Mouse (Mus musculus): ENCODE data around the gene Tex52. TPM values are rescaled to one million over a fixed set of nuclear protein-coding genes. Genes with fewer than 3 reads are reported as not detected.
A peak's percentile ranks its signal among the peaks of the same experiment; 100 is the strongest.

Tex52 gene
- polyA plus RNA-seq (2015; fragmentation: Nextera tagmentation; extraction: Ambion mirVana), result 0.34 and 0.49 TPM in 2 replicates

DNA sequence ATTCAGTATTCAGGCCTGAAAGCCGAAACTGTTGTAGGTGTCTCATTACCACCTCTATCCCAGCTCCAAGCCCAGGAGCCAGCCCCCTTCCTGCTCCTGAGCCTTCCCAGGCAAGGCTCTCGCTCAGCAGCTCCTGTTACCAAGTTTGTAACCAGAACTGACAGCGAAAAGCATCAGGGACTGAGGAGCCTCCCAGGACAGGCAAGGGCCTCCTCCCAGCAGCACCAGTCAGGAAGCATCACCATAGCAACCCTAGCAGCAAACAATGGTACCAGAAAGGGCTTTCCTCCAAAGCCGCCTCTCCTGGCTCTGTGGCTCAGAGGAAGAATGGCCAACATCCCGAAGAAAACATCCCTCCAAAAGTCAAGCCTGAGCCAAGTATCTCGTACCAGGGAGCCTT is at the start of gene Tex52, which contains the start of gene Gm44596:
Gene Tex52 (plus strand): TSS at position 265 of the 400 bp plus-strand sequence.
Gene Gm44596 (plus strand): TSS at position 312 of the 400 bp plus-strand sequence.
- H3K27me3 ChIP-seq, result no peaks in the 10 kb centered on the region
- no peak within 1 kb of the TSS for H3K4me2 ChIP-seq (replicated peaks)
- H3K9ac ChIP-seq, result no peak within 1 kb of the TSS
- no peak within 1 kb of the TSS for H3K4me3 ChIP-seq
- H3K27ac ChIP-seq, result no peak within 1 kb of the TSS
- H3K36me3 ChIP-seq, result peaks cover 62% of the 10 kb centered on the region
- no peaks in the 10 kb centered on the region for H3K9me3 ChIP-seq
- no peaks in the 10 kb centered on the region for H3K4me1 ChIP-seq
- peak; percentile 42; the same call in 1 of the 2 replicates for ATAC-seq (ENCODE audit: low FRiP score, low read depth)
- WGBS, result 55% methylated on average over 6 of the region's 6 CpGs

DNA sequence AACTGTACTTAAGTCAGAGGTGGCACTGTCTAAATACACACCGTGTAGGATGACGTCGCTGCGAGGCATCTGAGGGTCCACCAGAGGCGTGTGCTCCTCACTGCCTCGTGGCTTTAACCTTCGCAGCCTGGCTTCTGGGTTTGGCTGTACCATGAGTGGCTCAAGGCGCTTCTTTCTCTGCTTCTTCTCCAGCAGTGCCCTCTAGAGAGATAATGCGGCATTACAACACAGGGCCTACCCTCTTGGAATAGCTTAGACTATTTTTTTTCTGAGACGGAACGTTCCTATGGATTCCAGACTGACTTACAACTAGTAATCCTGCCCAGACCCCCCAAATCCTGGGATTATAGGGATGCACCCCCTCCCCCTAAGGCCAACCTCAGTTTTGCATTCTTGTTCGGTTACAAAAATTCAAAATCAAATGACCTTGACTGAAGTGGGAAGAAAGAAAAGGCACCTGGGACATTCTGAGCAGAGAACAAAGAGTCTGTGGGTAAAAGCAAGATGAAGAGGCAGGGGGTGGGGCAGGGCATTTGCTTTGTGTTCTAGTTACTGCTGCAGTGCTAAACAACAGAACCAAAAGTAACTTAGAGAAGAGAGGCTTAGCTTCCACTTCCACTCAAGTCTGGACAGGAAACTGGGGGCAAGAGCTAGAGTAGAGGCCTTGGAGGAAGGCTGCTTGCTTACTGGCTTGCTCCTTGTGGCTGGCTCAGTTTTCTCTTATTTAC is 40.7 kb upstream of the Tex52 start:
- no peak overlapping the region for H3K9ac ChIP-seq
- H3K27me3 ChIP-seq, result no peaks in the 10 kb centered on the region
- H3K27ac ChIP-seq, result 0 out of 2 replicates have a peak overlapping the region, but pooled peaks have one; percentile 10
- H3K36me3 ChIP-seq, result peaks cover 59% of the 10 kb centered on the region
- 33% methylated on average over 12 of the region's 12 CpGs for WGBS
- H3K4me1 ChIP-seq, result peaks cover 12% of the 10 kb centered on the region; the same call in 1 of the 2 replicates
- peak; percentile 37; the same call in 1 of the 2 replicates for ATAC-seq (ENCODE audit: low FRiP score, low read depth)
- peaks cover 11% of the 10 kb centered on the region for H3K9me3 ChIP-seq
- H3K4me2 ChIP-seq (replicated peaks), result no peak overlapping the region
- H3K4me3 ChIP-seq, result no peak overlapping the region

DNA sequence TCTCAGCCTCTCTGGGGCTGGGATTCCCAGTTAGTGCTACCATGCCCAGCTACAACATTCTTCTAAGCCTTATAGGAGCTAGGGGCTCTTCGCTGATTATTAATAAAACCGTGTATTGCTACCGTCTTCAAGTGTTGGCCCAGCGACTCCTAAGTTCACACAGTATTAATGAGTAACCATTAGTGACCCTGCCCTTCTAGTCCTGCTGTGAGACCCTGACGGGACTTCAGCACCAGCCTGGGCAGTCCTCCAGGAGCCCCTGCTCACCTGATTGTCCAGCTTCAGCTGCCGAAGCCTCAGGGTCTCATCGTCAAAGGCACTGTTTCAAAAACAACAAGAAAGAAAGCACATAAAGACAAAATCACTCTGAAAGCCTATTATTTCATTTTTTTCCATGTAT is 37.8 kb upstream of the Tex52 start:
- 80% methylated on average over 7 of the region's 7 CpGs for WGBS
- Histone ChIP-seq H3K4me3 (no peak overlapping the region), H3K9me3 (no peaks in the 10 kb centered on the region), H3K27ac (no peak overlapping the region), H3K36me3 (peaks cover 41% of the 10 kb centered on the region), H3K9ac (no peak overlapping the region), H3K4me1 (peaks cover 14% of the 10 kb centered on the region; the same call in 1 of the 2 replicates), H3K4me2 (replicated peaks) (no peak overlapping the region), H3K27me3 (no peaks in the 10 kb centered on the region)
- no peak for ATAC-seq (ENCODE audit: low FRiP score, low read depth)

GRCm38 (mm10) chr6:128338876-128339275 is 36.4 kb upstream of the Tex52 start:
- Histone ChIP-seq H3K9ac (0 out of 2 replicates have a peak overlapping the region, but pooled peaks have one; percentile 39), H3K27me3 (no peaks in the 10 kb centered on the region), H3K4me1 (peaks cover 14% of the 10 kb centered on the region; the same call in 1 of the 2 replicates), H3K27ac (no peak overlapping the region), H3K36me3 (peaks cover 39% of the 10 kb centered on the region), H3K4me3 (no peak overlapping the region), H3K4me2 (replicated peaks) (no peak overlapping the region), H3K9me3 (no peaks in the 10 kb centered on the region)
- peak; percentile 68; the same call in 1 of the 2 replicates for ATAC-seq (ENCODE audit: low FRiP score, low read depth)
- WGBS, result 43% methylated on average over 5 of the region's 5 CpGs

DNA sequence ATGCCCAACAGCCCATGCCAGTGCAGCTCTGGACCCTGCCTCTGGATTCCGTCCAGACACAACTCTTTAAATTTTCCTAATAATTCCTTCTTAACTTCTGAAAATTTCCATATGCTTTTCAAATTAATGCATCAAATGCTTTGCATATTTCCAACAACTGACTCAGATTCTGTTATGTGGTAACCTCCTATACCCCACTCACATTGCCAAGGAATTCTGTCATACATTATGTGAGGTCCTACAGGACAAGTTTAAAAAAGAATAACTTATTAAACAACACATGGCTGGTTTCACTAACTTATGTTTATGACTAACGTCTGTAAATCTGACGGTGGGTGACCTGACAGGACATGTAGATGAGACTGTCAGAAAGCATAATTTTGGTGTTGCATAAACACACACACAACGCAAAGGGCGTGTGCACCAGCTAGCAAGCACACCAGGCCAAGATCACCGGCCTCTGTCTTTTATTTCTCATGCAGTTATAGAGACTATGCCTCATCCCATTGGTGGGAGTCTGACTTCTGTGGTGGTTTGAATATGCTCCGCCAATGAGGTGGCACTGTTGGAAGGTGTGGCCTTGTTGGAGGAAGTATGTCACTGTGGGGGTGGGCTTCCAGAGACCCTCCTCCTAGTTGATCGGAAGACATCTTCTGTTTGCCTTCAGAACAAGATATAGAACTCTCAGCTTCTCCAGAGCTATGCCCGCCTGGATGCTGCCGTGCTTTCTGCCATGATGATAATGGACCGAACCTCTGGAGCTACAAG is 33.1 kb upstream of the Tex52 start:
- H3K36me3 ChIP-seq, result peaks cover 26% of the 10 kb centered on the region
- no peaks in the 10 kb centered on the region for H3K9me3 ChIP-seq
- no peak overlapping the region for H3K4me2 ChIP-seq (replicated peaks)
- 86% methylated on average over 11 of the region's 11 CpGs for WGBS
- no peak overlapping the region for H3K4me3 ChIP-seq
- no peaks in the 10 kb centered on the region for H3K27me3 ChIP-seq
- H3K9ac ChIP-seq, result no peak overlapping the region
- ATAC-seq (ENCODE audit: low FRiP score, low read depth), result no peak
- no peak overlapping the region for H3K27ac ChIP-seq
- peaks cover 14% of the 10 kb centered on the region; the same call in 1 of the 2 replicates for H3K4me1 ChIP-seq

GRCm38 (mm10) chr6:128345623-128346022 is 29.6 kb upstream of the Tex52 start:
- no peak overlapping the region for H3K27ac ChIP-seq
- H3K9ac ChIP-seq, result no peak overlapping the region
- no peak overlapping the region for H3K4me3 ChIP-seq
- no peaks in the 10 kb centered on the region for H3K27me3 ChIP-seq
- peaks cover 5% of the 10 kb centered on the region; the same call in 1 of the 2 replicates for H3K4me1 ChIP-seq
- peaks cover 30% of the 10 kb centered on the region for H3K36me3 ChIP-seq
- no peak for ATAC-seq (ENCODE audit: low FRiP score, low read depth)
- no peaks in the 10 kb centered on the region for H3K9me3 ChIP-seq
- no peak overlapping the region for H3K4me2 ChIP-seq (replicated peaks)
- WGBS, result 91% methylated on average over 10 of the region's 10 CpGs

- Histone ChIP-seq H3K27ac (no peak overlapping the region), H3K4me2 (replicated peaks) (no peak overlapping the region), H3K4me3 (no peak overlapping the region), H3K4me1 (peaks cover 5% of the 10 kb centered on the region; the same call in 1 of the 2 replicates), H3K27me3 (no peaks in the 10 kb centered on the region), H3K9me3 (no peaks in the 10 kb centered on the region), H3K36me3 (peaks cover 35% of the 10 kb centered on the region), H3K9ac (no peak overlapping the region)
- WGBS, result 75% methylated on average over 6 of the region's 6 CpGs
- ATAC-seq (ENCODE audit: low FRiP score, low read depth), result no peak
These were observed 28.5 kb upstream of the Tex52 start for GRCm38 (mm10) chr6:128346782-128347181.

DNA sequence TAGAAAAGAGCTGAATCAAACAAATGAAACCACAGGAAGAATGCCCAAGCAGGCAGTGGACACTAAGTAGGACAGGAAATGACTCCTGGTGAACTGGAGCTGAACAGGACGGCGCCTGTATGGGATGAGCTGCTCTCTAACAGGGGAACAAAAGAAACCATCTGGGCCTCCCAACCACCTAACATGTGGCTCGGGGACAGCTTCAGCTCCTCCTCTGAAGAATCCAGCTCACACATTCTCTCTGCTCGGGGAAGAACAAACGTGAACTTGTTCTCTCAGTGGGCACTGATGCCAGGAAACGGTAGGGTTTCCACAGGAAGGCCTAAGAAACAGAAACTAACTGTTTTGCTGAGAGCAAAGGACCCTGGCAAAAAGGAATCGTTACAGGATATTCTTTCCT is 25.5 kb upstream of the Tex52 start:
- H3K4me2 ChIP-seq (replicated peaks), result no peak overlapping the region
- H3K27ac ChIP-seq, result no peak overlapping the region
- no peak for ATAC-seq (ENCODE audit: low FRiP score, low read depth)
- 62% methylated on average over 7 of the region's 7 CpGs for WGBS
- H3K36me3 ChIP-seq, result peaks cover 21% of the 10 kb centered on the region
- H3K4me1 ChIP-seq, result peaks cover 16% of the 10 kb centered on the region
- H3K4me3 ChIP-seq, result no peak overlapping the region
- no peaks in the 10 kb centered on the region for H3K27me3 ChIP-seq
- H3K9me3 ChIP-seq, result no peaks in the 10 kb centered on the region
- no peak overlapping the region for H3K9ac ChIP-seq

GRCm38 (mm10) chr6:128354140-128354539 is 21.1 kb upstream of the Tex52 start:
- H3K4me3 ChIP-seq, result peak overlapping the region; percentile 82

GRCm38 (mm10) chr6:128355201-128355681 is 20.0 kb upstream of the Tex52 start:
- Histone ChIP-seq H3K27me3 (no peaks in the 10 kb centered on the region), H3K36me3 (peaks cover 38% of the 10 kb centered on the region)

More at GRCm38 (mm10) chr6:128354140-128354539, 21.1 kb upstream of the Tex52 start:
- H3K36me3 ChIP-seq, result peaks cover 42% of the 10 kb centered on the region
- peaks cover 14% of the 10 kb centered on the region for H3K4me1 ChIP-seq
- no peak overlapping the region for H3K27ac ChIP-seq
- H3K9me3 ChIP-seq, result no peaks in the 10 kb centered on the region
- H3K27me3 ChIP-seq, result no peaks in the 10 kb centered on the region
- peak overlapping the region; percentile 80 for H3K4me2 ChIP-seq (replicated peaks)
- no peak for ATAC-seq (ENCODE audit: low FRiP score, low read depth)
- no peak overlapping the region for H3K9ac ChIP-seq
- WGBS, result 67% methylated on average over 3 of the region's 3 CpGs

DNA sequence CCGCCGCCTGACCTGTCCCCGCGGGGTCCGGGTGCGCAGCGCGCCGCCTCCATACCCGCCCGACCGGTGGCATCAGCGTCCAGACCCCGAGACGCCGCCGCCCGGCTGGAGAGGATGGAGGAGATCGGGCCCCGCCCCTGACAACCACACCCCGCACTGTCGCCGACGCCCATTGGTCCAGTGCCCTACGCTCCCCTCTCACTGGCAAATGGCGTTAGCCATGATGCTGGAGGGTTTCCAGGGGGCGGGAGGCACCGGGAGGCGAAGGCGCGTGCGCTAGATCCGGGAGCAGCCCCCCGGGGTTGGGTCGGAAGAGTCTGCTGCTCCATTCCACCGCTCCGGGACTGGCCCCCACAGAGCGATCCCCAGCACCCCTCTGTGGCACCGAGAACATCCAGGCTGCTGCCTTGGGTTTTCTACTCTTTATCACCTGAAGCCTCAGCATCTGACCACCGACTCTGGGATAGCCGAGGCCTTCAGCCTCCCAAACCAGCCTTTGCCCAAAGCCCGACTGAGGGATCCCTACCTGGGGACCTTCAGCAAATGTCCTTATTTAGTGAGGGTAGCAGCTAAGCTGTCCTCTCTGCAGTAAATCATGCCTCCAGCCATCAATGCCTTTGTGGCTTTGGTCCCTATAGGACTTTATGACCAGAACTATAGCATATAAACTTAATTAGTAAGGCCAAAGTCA is 19.4 kb upstream of the Tex52 start, which contains the start of gene Tulp3:
Gene Tulp3 (minus strand): TSS at position 126 of the 691 bp plus-strand sequence.
- Histone ChIP-seq H3K4me2 (replicated peaks) (peak within 1 kb of the TSS; percentile 80), H3K4me3 (peak within 1 kb of the TSS; percentile 82), H3K27me3 (no peaks in the 10 kb centered on the region), H3K4me1 (peaks cover 24% of the 10 kb centered on the region), H3K9me3 (no peaks in the 10 kb centered on the region), H3K9ac (peak within 1 kb of the TSS; percentile 75), H3K27ac (peak within 1 kb of the TSS; percentile 71), H3K36me3 (peaks cover 32% of the 10 kb centered on the region)
- ATAC-seq (ENCODE audit: low FRiP score, low read depth), result peak; percentile 99
- WGBS, result under 1% methylated on average over 41 of the region's 42 CpGs

More at GRCm38 (mm10) chr6:128355201-128355681, 20.0 kb upstream of the Tex52 start:
- WGBS, result under 1% methylated on average over 28 of the region's 28 CpGs
- Histone ChIP-seq H3K4me3 (peak overlapping the region; percentile 82), H3K4me2 (replicated peaks) (peak overlapping the region; percentile 80), H3K9me3 (no peaks in the 10 kb centered on the region), H3K4me1 (peaks cover 19% of the 10 kb centered on the region), H3K9ac (peak overlapping the region; percentile 75), H3K27ac (peak overlapping the region; percentile 71)
- no peak; the same call in none of the 2 replicates for ATAC-seq (ENCODE audit: low FRiP score, low read depth)
